Mouse (Mus musculus): ENCODE measurements around the gene Ift46. TPM values are rescaled to one million over a fixed set of nuclear protein-coding genes. Genes with fewer than 3 reads are reported as not detected.
A peak's percentile ranks its signal among the peaks of the same experiment; 100 is the strongest.
"Not testable (repeated sequence)": the region's sequence is repeated elsewhere in the genome, so short reads cannot be mapped to it uniquely, and the experiment has no call there.

The Ift46 gene
- total RNA-seq, 2 experiments from 2014 or later: 16.7 to 24.0 TPM

- DNase-seq: no peak
These were observed 31.8 kb upstream of the Ift46 start for GRCm38 (mm10) chr9:44735886-44736285.

DNA sequence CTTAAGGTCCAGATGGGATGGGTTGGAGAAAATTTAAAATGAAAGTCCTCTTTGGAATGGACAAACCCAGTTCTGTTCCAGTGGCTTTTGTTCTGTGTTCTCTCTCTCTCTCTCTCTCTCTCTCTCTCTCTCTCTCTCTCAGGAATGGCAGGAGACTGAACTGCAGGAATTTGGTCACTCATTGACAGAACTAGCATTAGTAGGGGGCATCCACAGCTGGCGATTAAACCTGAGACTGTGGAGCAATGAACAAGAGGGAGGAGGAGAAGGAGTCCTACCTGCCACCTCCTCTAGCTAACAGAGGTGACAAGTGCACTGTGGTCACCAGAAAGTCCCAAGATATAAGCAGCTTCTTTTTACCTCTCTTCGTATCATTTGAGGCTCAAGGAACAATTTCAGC, 31.4 kb upstream of the Ift46 start:
- no peak for DNase-seq

DNA sequence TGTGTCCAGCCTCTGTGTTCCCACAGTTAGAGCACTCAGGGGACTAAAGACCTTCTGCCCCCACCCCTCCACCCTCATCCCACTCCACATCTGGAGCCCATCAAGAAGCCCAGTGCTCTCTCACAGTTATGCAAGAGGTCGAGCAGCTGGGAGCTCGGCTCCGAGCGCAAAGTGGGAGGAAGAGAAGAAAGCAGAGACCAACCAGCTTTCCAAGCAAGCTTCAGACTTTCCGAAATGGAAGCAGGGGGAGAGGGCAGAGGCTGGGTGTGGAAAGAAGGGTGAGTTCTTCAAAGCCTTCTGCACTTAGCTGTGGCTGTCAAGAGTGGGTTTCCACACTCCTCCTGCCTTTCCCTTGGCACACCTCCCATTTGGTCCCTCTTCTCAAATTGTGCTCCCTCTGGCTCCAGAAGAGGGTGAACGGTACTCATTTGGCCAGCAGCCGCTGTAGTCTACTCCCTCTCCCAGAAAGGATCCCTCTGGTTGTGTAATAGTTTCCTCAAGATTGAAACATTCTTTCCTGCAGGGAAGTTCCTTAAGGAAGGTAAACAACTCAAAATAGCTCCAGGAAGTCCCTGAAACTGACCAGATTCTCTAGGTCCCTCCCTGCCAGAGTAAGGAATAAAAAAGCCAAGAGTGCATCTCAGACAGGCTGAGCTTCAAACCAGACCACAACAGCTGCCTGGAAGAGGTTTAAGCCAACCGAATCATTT, 30.3 kb upstream of the Ift46 start:
- DNase-seq: peak; percentile 87

- no peak for DNase-seq
These were observed 27.0 kb upstream of the Ift46 start for GRCm38 (mm10) chr9:44740663-44741192.

DNA sequence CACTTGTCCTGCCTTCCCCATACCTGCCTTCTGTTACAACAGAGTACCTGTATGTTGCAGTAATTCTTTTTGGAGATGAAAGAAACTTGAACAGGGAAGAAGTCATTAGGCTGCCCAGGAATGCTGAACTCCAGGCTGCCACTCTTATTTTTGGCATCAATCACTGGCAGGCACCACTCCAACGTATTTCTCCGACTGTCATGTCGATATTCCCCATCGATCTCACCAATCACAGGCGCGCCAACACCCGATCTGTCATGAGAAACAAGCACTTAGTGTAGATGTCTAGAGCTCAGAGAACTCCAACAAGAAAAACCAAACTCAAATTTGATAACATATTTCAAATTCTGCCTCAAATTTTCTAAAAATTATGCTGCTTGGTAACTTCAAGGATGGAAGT, 22.3 kb upstream of the Ift46 start:
- no peak for DNase-seq

DNA sequence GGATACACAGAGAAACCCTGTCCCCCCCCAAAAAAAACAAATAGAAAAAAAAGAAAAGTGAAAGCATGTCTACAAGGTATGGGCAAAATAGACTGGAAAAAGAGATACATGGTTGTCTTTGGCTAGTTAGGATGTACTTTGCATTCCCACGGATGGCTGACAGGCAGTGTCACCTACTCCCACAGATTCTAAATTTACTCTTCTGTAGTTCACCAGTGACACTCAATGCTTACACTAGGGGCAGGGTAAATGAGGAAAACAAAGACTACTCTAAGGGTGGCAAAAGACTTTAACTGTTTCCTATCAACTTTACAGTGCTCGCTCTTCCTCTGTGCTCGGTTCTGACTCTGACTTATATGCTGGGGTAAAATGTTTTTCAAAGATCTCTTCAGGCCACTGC, 21.0 kb upstream of the Ift46 start:
- no peak for DNase-seq

- DNase-seq: no peak
These were observed 20.4 kb upstream of the Ift46 start for GRCm38 (mm10) chr9:44747341-44747740.

GRCm38 (mm10) chr9:44748473-44748872, 19.2 kb upstream of the Ift46 start:
- DNase-seq: no peak

DNA sequence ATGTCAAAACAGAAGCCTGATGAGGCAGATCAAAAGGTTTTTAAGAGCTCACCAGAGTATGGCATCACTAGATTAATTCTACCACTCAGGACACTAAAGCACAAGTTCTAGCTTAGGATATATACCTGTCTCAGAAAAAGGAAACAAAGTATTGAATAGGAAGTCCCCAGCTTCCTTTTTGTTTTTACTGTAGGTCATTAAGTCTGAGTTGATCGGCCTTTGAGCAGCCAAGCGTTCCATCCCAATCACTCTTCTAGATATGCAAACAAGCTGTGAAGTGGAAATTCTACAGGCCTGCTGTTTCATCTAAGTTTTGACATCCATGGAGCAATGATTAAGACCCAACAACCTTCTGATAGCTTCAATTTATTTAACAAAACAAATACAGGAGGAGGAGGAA, 6.8 kb upstream of the Ift46 start:
- no peak for DNase-seq

- DNase-seq: not testable (repeated sequence)
These were observed 304 bp downstream of the Ift46 start for GRCm38 (mm10) chr9:44768029-44768394.

GRCm38 (mm10) chr9:44771376-44771775, 3.7 kb downstream of the Ift46 start:
- no peak for DNase-seq

GRCm38 (mm10) chr9:44772392-44772749, 4.7 kb downstream of the Ift46 start:
- no peak for DNase-seq

DNA sequence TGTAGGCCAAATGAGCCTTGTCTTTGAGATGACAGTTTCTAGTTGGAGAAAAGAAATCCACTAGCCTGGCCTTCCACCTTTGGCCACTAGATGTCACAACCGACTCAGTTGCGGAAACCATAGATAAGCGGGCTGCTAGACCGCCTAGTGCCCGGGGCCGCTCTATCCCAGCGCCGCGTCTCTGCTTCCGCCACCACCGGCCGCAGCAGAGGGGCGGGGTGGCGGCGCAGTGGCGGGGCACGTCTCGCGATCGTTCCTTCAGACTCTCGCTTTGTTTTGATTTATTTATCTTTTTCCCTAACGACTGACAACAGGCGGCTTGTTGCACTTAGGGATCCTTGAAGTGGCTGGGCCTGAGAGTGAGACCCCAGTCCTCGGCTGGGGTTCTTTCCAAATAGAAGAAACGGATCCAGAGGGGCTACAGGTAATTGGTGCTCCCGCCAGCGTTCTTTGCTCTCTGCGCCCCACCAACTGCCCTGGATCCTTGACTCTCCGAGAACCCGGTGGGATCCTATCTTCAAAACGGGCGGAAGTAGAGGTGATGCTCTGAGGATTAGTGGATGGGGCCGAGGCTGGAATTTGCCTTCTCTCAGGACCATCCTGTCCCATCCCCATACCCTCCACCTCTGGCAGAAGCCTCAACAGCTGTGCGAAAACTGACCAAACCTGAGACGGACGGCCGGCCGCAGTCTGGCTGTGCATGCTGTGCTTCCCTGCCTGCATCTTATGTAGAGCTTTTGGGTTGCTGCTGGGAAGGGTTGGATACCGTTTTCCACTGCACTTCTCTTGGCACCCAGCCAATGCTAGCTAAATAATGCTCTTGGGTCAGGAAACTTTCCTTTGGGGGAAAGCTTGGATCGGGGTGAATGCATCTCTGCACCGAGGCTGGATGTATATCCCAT, 5.3 kb downstream of the Ift46 start:
- peak; percentile 92 for DNase-seq

DNA sequence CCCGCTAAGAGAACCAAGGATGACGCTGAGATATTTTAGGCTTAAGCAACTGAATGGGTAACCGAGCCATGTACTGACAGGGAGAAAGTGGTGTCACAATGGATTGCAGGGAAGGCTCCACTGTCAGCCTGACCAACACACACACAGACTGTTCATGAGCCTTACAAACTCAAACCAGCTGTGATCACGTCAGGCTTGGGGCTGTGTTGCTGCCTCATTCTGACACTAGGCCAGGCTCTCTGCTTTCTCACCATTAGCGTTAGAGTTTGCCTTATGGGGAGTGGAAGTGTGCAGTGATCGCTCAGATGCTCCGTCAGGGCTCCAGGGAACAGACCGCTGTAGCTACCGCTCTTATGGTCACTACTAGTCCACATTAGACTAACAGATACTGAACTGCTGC, 25.1 kb downstream of the Ift46 start:
- no peak for DNase-seq

- peak; percentile 65 for DNase-seq
These were observed 30.6 kb downstream of the Ift46 start for GRCm38 (mm10) chr9:44798298-44798697.

DNA sequence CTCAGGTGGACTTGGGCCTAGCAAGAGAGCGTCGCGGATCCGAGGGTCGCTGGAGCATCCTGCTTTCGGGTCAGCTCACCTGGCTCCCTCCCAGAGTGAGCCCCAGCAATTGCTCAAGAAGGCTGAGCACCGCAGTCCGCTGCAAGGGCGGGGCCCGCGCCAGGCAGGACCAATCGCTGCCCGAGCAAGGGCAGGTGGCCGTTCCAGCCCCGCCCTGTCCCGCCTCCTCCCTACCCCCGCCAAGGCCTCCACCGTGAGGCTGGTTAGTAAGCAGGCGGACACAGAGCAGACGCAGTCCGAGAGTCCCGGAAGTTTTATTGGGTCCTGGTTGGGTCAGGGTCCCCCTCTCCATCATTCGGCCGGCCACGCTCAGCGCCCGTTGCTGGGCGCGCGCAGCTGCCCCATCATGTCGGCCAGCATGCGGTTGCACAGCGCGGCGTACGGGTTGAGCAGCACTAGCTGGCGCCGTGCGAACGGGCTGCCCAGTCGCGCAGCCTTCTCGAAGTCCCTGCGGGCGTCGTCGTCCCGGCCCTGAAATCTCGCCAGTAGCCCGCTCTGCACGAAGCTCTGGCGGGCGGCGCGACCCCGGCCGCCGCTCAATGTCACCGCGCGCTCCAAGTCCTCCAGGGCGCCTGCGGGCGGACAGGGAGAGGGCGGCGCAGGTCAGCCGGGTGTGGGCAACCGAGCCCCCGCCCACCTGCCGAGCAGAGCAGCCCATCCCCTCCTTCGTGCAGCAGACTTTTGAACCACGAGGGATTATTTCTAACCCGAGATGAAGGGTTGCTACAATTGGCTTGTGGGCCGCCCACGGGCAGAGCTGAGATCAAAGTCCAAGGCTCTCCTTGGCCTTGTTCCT, 31.6 kb downstream of the Ift46 start, which contains the start of gene Tmem25:
Tmem25 (minus strand) TSS at position 206 of the 856 bp plus-strand sequence.
- peak; percentile 87 for DNase-seq

DNA sequence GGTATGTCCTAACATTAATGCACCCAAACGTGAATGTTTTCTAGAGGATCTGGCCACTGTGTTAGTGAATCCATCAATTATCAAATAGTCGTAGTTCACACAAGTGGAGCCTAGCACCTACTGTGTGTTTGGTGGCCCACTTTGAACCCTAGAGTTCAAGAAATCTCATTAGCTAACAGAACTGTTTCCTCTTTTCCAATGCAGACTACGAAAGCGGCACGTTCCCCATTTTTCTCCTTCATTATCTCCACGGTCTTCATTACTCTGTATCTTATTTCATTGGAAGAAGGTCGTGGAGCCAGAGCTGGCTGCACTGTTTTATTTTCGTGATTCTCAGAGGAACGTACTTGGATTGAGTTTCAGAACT, 32.2 kb downstream of the Ift46 start:
- DNase-seq: no peak

DNA sequence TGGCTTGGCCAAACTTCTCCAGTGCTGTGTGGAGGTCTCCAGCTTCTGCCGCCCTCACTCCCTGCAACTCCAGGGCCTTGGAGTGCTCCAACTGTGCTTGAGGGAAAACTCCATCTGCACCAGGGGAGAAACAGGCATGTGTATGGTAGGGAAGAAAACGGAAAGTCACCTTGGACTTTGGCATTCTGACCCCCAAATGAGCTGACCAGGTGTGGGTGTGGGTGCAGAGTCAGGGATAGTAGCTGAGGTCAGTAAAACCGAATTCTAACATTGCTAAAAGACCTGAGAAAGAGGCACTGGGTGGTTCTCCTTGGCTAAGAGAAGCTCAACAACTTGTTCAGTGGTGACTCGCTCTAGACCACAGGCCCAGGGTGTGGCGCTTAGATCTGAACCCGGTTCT, 34.0 kb downstream of the Ift46 start:
- no peak for DNase-seq

DNA sequence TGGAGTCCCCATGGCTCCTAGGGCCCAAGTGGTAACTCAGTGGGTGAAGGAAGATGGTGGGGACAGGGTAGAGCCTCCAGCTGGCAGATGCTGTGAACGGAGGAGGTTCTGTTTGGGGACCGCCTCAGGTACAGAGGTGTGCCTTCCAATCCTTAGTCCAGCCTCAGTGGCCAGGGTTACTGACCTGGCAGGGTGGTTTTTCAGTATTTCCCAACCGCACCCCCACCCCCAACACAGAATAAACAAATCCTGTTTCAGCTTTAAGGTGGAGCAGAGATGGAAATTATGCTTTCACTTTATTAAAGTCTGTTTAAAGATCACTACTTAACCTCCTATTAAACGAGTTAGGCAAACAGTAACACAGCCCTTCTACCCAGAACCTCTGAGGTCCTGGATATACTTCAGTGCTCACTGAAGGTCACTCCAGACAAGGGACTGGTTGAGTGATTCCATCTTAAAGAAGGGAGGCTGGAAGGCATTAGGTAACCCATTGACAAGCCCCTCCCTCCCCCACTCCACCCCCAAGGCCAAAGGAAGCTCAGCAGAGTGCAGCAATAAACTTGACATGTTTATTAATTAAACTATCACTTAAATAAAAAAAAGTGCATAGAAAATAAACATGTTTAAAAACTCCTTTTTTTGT, 35.2 kb downstream of the Ift46 start, which contains the start of gene Ttc36:
Ttc36 (minus strand) TSS at position 265 of the 643 bp plus-strand sequence.
- no peak for DNase-seq

GRCm38 (mm10) chr9:44804678-44805077, 37.0 kb downstream of the Ift46 start:
- no peak for DNase-seq

DNA sequence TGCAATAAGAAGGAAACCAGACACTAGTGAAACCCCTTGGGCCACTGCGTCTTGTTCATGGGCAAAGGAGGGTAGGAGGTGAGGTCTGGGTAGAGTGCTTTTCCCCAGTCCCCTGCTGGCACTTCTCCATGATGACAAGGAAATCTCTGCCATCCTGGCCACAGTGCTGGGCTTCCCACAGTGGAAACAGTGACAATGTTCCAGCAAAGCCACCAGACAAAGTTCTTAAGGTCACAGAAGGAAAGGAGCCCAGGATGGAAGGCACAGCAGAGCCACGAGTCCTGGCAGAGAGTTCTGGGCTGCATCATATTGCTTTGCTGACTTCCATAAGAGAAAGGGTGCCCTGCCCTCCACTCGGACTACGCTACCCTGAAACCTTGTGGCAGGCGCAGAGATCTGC, 37.8 kb downstream of the Ift46 start:
- no peak for DNase-seq

DNA sequence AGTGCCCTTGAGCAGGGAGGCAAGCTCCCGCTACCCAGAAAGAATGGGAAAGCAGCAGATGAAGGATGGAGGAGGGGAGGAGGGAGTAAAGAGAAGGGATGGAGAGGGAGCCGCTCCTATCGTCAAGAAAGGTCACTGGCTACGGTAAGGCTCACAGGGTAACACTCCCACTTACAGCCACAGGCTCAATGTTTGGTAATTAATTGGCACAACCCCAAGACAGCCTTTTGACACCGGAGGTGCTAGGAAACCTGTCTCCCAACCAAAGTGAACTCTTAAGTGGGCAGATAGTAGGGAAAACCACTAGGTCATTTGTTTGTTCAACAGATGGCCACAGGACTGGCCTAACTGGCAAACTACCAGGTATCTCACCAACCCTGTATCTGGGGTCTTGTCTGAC, 39.4 kb downstream of the Ift46 start:
- DNase-seq: no peak
